Mouse (Mus musculus): ENCODE measurements at regions not wholly inside any gene's neighbourhood (a gene's known extent, or its start where the extent isn't known, plus 50 kb on each side); places are given as distances from the start of the nearest gene placed in this dataset.
A peak's percentile ranks its signal among the peaks of the same experiment; 100 is the strongest.

GRCm38 (mm10) chr5:21109030-21109429 lies 53.3 kb upstream of the Ptpn12 start:
- no peak overlapping the region for H3K27ac ChIP-seq (ENCODE audit: control insufficient read depth, low read depth, low read length)
- peak; percentile 38 for DNase-seq (ENCODE audit: low read depth, low spot score)
- TF ChIP-seq POLR2A (IDR thresholded peaks at IDR 0.05; ENCODE audit: control insufficient read depth in 1 of 2, insufficient read depth in 1 of 2, low read depth in 1 of 2, low read length in 2 of 2, poor library complexity in 1 of 2) (no peak), HCFC1 (IDR thresholded peaks at IDR 0.05; ENCODE audit: low read depth, low read length) (no peak), SMC3 (IDR thresholded peaks at IDR 0.05; ENCODE audit: low read depth, low read length) (no peak), MAZ (IDR thresholded peaks at IDR 0.05; ENCODE audit: low read depth, low read length) (no peak), CHD1 (IDR thresholded peaks at IDR 0.05; ENCODE audit: low read depth, low read length) (no peak), RCOR1 (IDR thresholded peaks at IDR 0.05; ENCODE audit: low read depth, low read length) (0 out of 2 replicates have a peak, but pooled peaks have one; percentile 19), MXI1 (IDR thresholded peaks at IDR 0.05; ENCODE audit: low read depth, low read length) (no peak), ZKSCAN1 (IDR thresholded peaks at IDR 0.05; ENCODE audit: low read depth, low read length) (no peak), E2F4 (IDR thresholded peaks at IDR 0.05; ENCODE audit: borderline replicate concordance, low read depth, low read length) (no peak), RAD21 (IDR thresholded peaks at IDR 0.05; ENCODE audit: low read depth, low read length) (no peak), BHLHE40 (IDR thresholded peaks at IDR 0.05; ENCODE audit: borderline replicate concordance, low read depth, low read length) (no peak), ETS1 (IDR thresholded peaks at IDR 0.05; ENCODE audit: low read depth, low read length) (peak; percentile 60), MEF2A (IDR thresholded peaks at IDR 0.05; ENCODE audit: extremely low read depth, insufficient replicate concordance, low read depth, low read length, poor library complexity, severe bottlenecking) (no peak), JUND (IDR thresholded peaks at IDR 0.05; ENCODE audit: low read depth, low read length) (no peak), TCF12 (IDR thresholded peaks at IDR 0.05; ENCODE audit: low read depth, low read length) (peak; percentile 74), UBTF (IDR thresholded peaks at IDR 0.05; ENCODE audit: borderline replicate concordance, insufficient read depth, low read depth, low read length) (no peak), MYC (IDR thresholded peaks at IDR 0.05; ENCODE audit: low read depth, low read length) (no peak), NELFE (IDR thresholded peaks at IDR 0.05; ENCODE audit: low read depth, low read length) (no peak), GATA1 (IDR thresholded peaks at IDR 0.05; ENCODE audit: low read depth, low read length) (peak; percentile 85), GABPA (IDR thresholded peaks at IDR 0.05; ENCODE audit: low read depth, low read length) (no peak), EP300 (IDR thresholded peaks at IDR 0.05; ENCODE audit: low read depth in 1 of 2, low read length in 2 of 2) (peak; percentile 55 to 67; a peak in 3 of 4 replicates), SIN3A (IDR thresholded peaks at IDR 0.05; ENCODE audit: low read length) (no peak)
- no peaks in the 10 kb centered on the region; a peak in 1 of 4 replicates for H3K27me3 ChIP-seq (ENCODE audit: control insufficient read depth in 1 of 2, insufficient read depth in 2 of 2, low read length in 2 of 2)
- H3K36me3 ChIP-seq (ENCODE audit: control insufficient read depth in 1 of 2, insufficient read depth in 2 of 2, low read length in 2 of 2), result peaks cover 0 to 4% of the 10 kb centered on the region in 2 experiments; a peak in 1 of 4 replicates
- H3K4me3 ChIP-seq (ENCODE audit: control insufficient read depth in 1 of 2, insufficient read depth in 1 of 2, low read depth in 2 of 2, low read length in 2 of 2), result no peak overlapping the region
- no peak overlapping the region for H3K9ac ChIP-seq (ENCODE audit: control insufficient read depth, low read depth, low read length, poor library complexity, severe bottlenecking)
- H3K4me1 ChIP-seq (ENCODE audit: control insufficient read depth in 1 of 2, insufficient read depth in 2 of 2, low read length in 2 of 2), result peaks cover 0 to 6% of the 10 kb centered on the region in 2 experiments; a peak in 1 of 4 replicates
- H3K9me3 ChIP-seq (replicated peaks; ENCODE audit: insufficient read depth, low read length), result no peaks in the 10 kb centered on the region
- H3K79me2 ChIP-seq (ENCODE audit: control insufficient read depth, insufficient read depth, low read length, poor library complexity), result no peaks in the 10 kb centered on the region

Measured in MEL (cell line).